Mouse (Mus musculus): ENCODE measurements around the gene Gm10282.

DNA sequence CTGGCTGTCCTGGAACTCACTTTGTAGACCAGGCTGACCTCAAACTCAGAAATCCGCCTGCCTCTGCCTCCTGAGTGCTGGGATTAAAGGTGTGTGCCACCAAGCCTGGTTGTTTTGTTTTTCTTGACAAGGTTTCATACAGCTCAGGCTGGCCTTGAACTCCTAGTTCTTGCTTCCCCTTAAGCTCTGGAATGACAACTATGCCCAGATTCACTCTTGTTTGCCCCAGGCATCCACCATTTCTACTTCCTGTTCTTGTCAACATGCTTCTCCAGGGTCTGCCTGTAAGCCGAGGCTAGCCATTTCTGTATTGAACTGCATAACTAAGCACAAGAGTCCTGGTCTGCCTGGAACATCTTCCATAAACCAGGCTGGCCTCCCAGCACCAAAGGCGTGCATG lies 24.1 kb upstream of the Gm10282 start:
- TF ChIP-seq POLR2A (IDR thresholded peaks at IDR 0.05; ENCODE audit: borderline replicate concordance, extremely low read depth, low read depth, low read length) (no peak), CTCF (IDR thresholded peaks at IDR 0.05; ENCODE audit: insufficient read depth, low read length) (no peak)
